Mouse (Mus musculus) E14TG2a.4 (cell line): ENCODE measurements around the gene Rnf216.

ENCODE experiments used
- H3K27me3 ChIP-seq: 2 replicates; pipeline ENCODE4 v1.6.1; 2014; ENCODE audit warnings: low read length, control low read depth; ENCODE audit not compliant: insufficient read depth
- H3K36me3 ChIP-seq: 2 replicates; pipeline ENCODE4 v1.6.1; 2014; ENCODE audit warnings: low read length, control low read depth; ENCODE audit not compliant: insufficient read depth
- H3K4me1 ChIP-seq: replicated peaks from 2 replicates; pipeline ENCODE4 v1.6.1; 2014; ENCODE audit warnings: low read depth, low read length, control low read depth
- H3K4me3 ChIP-seq: replicated peaks from 2 replicates; pipeline ENCODE4 v1.5.1; 2014; ENCODE audit warnings: mild to moderate bottlenecking, low read length
- H3K9me3 ChIP-seq: 2 replicates; pipeline ENCODE4 v1.6.1; 2014; ENCODE audit warnings: low read length, control low read depth
- CTCF ChIP-seq: conservative IDR thresholded peaks from 2 replicates; pipeline ENCODE4 v1.5.1; 2014; ENCODE audit warnings: low read length
- NANOG ChIP-seq: IDR thresholded peaks from 2 replicates; pipeline ENCODE4 v1.6.1; 2014; ENCODE audit warnings: borderline replicate concordance, low read length, mixed read lengths
- POU5F1 ChIP-seq: IDR thresholded peaks from 2 replicates; pipeline ENCODE4 v1.6.1; 2014; ENCODE audit warnings: low read length, borderline replicate concordance

The Rnf216 gene

DNA sequence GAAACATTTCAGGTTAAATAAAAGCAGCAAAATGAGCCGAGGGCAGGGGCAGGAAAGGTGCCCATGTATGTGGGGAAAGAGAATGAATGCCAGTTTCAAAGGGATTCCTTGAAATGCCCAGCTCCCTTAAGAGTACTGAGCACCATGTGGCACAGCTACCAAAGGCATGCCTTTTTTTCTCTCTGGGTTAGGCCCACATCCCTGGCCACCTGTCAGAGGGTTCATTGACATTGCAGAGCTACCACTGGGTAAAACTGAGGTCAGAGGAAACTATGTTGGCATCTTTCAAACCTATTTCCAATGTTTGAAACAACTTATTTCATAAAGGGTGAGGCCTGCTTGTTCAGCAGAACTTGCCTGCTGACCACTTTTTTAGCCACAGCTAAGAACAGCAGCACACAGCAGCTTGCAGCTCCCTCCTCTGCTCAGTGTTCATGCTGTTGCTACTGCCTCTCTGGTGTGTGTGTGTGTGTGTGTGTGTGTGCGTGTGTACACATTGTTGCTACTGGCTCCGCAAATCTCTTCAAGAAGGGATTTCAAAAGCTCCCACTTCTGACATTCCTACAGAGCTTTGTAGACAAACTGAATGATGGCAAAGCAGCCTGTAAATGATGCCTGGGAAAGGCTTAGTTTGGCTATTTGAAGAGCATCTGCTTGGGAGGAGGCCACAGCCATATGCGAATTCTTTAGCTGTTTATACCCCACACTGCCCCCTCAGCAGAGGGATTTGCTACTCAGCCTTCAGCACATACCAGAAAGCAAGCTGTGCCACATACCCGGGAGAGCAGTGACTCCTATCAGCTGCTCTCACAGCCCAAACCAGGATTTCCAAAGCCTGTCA is 59.4 kb downstream of the Rnf216 start:
- H3K4me1 ChIP-seq: peaks cover 61% of the 10 kb centered on the region
- peaks cover 68% of the 10 kb centered on the region for H3K36me3 ChIP-seq
- H3K27me3 ChIP-seq: no peaks in the 10 kb centered on the region
- TF ChIP-seq POU5F1 (no peak), CTCF (no peak), NANOG (no peak)
- H3K4me3 ChIP-seq: no peak overlapping the region
- no peaks in the 10 kb centered on the region for H3K9me3 ChIP-seq

- peaks cover 60% of the 10 kb centered on the region for H3K4me1 ChIP-seq
- peaks cover 68% of the 10 kb centered on the region for H3K36me3 ChIP-seq
- H3K9me3 ChIP-seq: no peaks in the 10 kb centered on the region
- H3K27me3 ChIP-seq: no peaks in the 10 kb centered on the region
- TF ChIP-seq POU5F1: no peak
- TF ChIP-seq NANOG: no peak
- no peak for TF ChIP-seq CTCF
- H3K4me3 ChIP-seq: no peak overlapping the region
Measured at GRCm38 (mm10) chr5:143052677-143053076, 60.1 kb downstream of the Rnf216 start.

DNA sequence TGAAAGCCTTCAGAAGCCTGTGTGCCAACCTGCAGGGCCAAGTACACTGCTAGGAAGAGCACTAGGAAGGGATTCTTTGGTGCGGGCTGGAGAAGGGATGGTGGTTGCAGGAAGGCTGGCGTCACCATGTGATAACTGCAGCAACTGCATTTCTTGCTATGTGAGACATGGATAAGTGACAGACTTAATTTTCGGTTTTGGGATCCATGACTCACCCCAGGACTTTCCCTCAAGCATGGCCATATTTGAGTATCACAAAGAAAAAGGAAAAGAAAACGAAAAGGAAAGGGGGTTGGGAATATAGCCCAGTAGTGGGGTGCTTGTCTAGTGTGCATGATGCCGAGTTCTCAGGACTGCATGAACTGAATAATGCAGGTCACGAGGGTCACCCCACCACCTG is 60.9 kb downstream of the Rnf216 start:
- peaks cover 74% of the 10 kb centered on the region for H3K36me3 ChIP-seq
- no peak overlapping the region for H3K4me3 ChIP-seq
- H3K9me3 ChIP-seq: no peaks in the 10 kb centered on the region
- no peak for TF ChIP-seq POU5F1
- TF ChIP-seq NANOG: no peak
- no peak for TF ChIP-seq CTCF
- H3K27me3 ChIP-seq: no peaks in the 10 kb centered on the region
- H3K4me1 ChIP-seq: peaks cover 56% of the 10 kb centered on the region

DNA sequence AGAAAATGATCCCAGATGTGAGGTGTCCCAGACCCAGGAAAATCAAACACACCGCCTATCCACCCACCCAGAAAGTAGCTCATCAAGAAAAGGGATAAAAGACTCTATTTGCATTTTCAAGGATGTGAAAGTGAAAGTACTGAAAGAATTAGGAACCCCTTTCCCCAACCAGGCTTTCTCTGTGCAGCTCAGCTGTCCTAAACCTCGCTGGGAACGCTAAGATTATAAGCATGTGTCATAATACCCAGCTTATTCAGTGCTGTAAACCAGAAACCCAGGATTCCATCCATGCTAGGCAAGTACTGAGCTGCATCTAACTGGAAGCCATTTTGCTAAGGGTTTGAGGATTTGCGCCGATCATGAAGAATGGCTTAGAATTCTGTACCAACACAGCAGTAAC is 62.5 kb downstream of the Rnf216 start:
- Histone ChIP-seq H3K36me3 (peaks cover 76% of the 10 kb centered on the region), H3K27me3 (no peaks in the 10 kb centered on the region)
- TF ChIP-seq POU5F1: no peak
- TF ChIP-seq NANOG: no peak
- TF ChIP-seq CTCF: no peak

DNA sequence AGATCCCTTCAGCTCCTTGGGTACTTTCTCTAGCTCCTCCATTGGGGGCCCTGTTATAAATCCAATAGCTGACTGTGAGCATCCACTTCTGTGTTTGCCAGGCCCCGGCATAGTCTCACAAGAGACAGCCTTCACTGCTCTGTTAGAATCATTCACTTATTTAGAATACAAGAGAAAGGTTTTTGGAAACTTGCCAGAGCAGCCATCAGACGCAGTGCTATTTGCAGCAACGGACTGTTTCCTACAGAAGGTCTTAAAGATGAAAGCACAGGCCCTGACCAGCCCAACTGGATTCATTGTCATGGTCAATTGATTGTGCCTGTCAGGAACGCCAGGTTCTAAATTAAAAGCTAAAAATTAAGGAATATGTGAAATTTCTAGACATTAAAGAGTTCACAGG is 63.0 kb downstream of the Rnf216 start:
- H3K4me3 ChIP-seq: no peak overlapping the region
- H3K4me1 ChIP-seq: peaks cover 44% of the 10 kb centered on the region
- H3K36me3 ChIP-seq: peaks cover 81% of the 10 kb centered on the region
- no peak for TF ChIP-seq POU5F1
- TF ChIP-seq CTCF: no peak
- no peak for TF ChIP-seq NANOG
- H3K27me3 ChIP-seq: no peaks in the 10 kb centered on the region
- H3K9me3 ChIP-seq: no peaks in the 10 kb centered on the region

More for the DNA sequence above, 62.5 kb downstream of the Rnf216 start:
- H3K4me1 ChIP-seq: peaks cover 44% of the 10 kb centered on the region
- no peaks in the 10 kb centered on the region for H3K9me3 ChIP-seq
- H3K4me3 ChIP-seq: no peak overlapping the region

DNA sequence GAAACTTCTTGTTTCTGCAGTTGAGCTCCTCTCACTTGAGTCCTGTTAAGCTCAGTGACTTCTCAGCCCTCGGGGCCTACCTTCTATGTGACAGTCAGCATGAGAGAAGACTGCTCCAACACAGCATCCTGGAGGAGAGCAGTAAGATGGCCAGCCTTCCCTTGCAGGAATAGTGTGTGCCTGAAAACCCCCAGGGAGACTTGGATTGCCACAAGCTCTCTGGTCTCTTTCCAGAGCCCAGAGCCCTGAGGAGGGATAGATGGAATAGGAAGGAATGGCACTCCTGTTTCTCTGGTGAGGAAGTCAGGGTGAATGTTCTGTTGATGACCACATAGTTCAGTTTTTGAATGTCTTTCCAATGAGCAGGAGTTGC is 63.8 kb downstream of the Rnf216 start:
- no peak overlapping the region for H3K4me3 ChIP-seq
- TF ChIP-seq POU5F1 (no peak), CTCF (no peak), NANOG (no peak)
- peaks cover 44% of the 10 kb centered on the region for H3K4me1 ChIP-seq
- no peaks in the 10 kb centered on the region for H3K9me3 ChIP-seq
- peaks cover 85% of the 10 kb centered on the region for H3K36me3 ChIP-seq
- H3K27me3 ChIP-seq: no peaks in the 10 kb centered on the region

DNA sequence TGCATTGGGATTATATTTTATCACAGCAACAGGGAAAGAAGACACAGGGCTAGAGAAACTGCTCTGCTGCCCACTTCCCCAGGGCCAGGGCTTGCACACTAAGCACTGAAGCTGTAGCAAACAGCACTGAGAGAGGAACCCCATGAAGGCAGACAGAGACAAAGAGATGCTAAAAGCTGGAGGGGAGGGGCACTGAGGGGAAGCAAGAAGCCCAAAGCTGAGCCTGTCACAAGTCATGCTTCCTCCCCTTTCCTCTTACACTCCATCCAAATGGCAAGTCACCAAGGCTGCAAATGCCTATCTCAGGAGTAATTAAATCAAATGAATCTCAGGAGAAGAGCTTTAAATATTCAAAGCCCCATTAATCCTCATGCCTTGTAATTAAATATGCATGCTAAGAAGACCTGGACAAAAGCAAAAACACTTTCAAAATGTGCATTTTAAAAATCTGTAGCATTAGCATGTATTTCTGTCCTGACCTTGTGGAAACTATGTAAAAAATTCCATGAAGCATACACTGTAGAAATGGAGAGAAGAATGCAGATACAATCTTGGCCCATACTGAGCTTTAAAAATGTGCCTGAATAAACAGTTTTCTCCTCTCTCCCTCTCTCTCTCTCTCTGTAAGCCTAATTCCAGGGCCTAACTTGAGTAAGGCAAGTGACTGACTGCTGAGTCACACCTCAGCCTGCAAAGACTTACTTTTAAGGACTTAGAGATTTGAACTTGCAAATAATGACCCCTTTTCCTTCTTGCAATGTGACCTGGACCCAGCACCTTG is 64.4 kb downstream of the Rnf216 start:
- H3K4me1 ChIP-seq: peaks cover 44% of the 10 kb centered on the region
- H3K27me3 ChIP-seq: no peaks in the 10 kb centered on the region
- no peaks in the 10 kb centered on the region for H3K9me3 ChIP-seq
- peaks cover 82% of the 10 kb centered on the region for H3K36me3 ChIP-seq
- no peak for TF ChIP-seq CTCF
- no peak for TF ChIP-seq NANOG
- TF ChIP-seq POU5F1: no peak
- H3K4me3 ChIP-seq: no peak overlapping the region

DNA sequence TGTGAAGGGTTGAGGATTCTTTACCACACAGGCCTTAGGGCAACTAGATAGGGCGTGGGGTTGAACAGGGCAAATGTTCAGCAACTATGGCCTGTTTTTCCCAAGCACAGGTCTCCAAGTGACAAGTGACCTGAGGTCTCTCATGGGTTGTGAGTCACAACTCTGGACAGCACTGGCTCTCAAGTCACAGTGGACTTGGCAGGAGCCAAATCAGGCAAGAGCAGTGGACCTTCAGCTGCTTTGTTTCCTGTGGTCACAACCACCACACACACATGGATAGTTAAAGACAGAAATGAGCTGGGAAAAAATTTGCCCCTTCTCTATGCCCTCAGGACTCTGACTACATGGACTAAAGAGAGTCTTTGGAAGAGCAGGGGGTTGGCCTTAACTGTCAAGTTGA is 65.2 kb downstream of the Rnf216 start:
- Histone ChIP-seq H3K4me3 (no peak overlapping the region), H3K9me3 (no peaks in the 10 kb centered on the region), H3K27me3 (no peaks in the 10 kb centered on the region), H3K4me1 (peaks cover 38% of the 10 kb centered on the region), H3K36me3 (peaks cover 76% of the 10 kb centered on the region)
- TF ChIP-seq CTCF (no peak), NANOG (no peak), POU5F1 (no peak)

- H3K9me3 ChIP-seq: no peaks in the 10 kb centered on the region
- TF ChIP-seq CTCF (no peak), NANOG (no peak), POU5F1 (no peak)
- H3K27me3 ChIP-seq: no peaks in the 10 kb centered on the region
- no peak overlapping the region for H3K4me3 ChIP-seq
- H3K4me1 ChIP-seq: peaks cover 11% of the 10 kb centered on the region
- H3K36me3 ChIP-seq: peaks cover 82% of the 10 kb centered on the region
Measured at GRCm38 (mm10) chr5:143043902-143044301, 68.9 kb downstream of the Rnf216 start.
